Mouse (Mus musculus) right cerebral cortex, adult 18-20 months (tissue): ENCODE measurements around the gene Cs.

ENCODE experiments used
- DNase-seq: peaks from one replicate; pipeline ENCODE4 v3.0.0; 2022; ENCODE audit warnings: mixed read lengths

Gene Cs

DNA sequence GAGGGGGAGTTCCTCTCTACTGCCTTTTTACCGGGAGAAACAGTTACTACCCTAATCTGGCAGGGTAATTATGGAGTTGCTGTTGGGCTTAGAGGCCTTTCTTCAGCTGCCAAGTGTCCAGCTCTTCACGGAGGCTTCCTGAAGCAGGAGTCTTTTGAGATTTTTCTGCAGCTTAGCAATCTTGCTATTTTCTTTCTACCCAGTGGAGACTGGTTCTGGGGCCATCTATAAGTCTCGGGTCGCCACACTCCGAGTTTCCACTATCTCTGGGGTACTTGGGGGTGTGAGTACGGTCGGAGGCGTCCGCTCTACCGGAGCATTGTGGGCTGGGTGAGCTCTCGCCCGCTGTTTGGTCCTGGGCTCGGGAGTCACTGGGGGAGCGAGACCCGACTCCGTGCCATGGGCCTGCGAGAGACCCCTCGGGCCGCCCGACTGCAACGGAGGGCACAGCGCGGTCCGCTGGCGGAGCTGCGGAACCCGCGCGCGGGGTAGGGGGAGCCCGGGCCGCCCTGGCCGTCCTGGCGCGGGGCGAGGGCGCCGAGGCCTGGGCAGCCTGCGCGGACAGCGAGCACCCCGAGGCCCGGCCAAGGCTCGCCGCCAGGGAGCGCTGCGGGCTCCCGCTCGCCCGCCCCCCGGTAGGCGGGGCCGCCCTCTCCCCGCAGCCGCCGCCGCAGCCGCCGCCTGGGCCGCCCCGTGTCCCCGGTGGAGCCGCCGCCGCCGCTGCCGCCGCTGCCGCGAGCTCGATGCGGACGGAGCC lies 39.1 kb downstream of the Cs start, which contains the start of gene Ankrd52:
Gene Ankrd52 (plus strand): TSS at position 661 of the 757 bp plus-strand sequence.
- DNase-seq: peak; percentile 83

DNA sequence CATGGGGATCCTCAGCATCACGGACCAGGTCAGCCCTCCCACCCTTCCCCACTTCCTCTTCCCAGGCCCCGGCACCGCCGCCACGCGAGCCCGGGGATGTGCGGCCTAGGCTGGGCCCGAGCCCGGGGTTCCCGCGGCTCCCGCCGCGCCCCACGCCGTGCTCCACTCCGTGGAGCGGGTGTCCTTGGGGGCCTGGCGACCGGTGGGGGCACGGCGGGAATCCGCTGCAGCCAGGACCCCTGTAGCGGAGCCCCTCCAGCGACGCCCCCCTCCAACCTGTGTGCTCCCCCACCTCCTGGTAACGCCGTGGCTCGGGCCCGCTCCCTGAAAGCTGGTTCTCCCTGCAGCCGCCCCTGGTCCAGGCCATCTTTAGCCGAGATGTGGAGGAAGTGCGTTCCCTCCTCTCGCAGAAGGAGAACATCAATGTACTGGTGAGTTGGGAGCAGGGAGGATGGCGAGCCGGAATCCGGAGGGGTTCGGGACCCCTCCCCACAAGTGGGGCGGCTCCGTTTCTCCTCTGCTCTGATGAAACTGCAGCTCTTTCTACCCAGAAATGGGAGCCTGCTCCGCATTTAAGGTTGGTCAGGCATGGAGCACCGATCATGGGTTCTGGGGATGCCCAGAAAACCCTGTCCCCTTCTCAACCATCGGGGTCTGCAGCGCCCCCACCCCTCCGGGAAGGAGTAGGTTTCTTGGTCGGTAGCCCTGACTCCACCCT lies 39.8 kb downstream of the Cs start:
- DNase-seq: peak; percentile 37

- DNase-seq: peak; percentile 42
Measured at GRCm38 (mm10) chr10:128377940-128378448, 40.5 kb downstream of the Cs start.

- DNase-seq: peak; percentile 52
Measured at GRCm38 (mm10) chr10:128378462-128378861, 40.9 kb downstream of the Cs start.

- peak; percentile 32 for DNase-seq
Measured at GRCm38 (mm10) chr10:128379260-128379659, 41.7 kb downstream of the Cs start.

DNA sequence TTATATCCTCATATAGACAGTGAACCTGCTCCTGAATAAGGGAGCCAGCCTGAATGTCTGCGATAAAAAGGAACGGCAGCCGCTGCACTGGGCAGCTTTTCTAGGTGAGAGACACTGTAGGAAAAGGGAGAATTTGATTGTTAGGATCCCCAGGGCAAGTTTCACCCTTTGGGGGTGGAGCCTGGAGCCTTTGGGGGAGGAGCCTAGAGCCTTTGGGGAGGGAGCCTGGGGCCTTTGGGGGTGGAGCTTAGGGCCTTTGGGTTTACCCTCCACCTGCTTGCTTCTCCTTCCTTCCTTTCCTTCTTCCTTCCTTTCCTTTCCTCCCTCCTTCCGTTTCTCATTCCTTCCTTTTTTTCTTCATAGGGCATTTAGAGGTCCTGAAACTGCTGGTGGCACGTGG lies 43.0 kb downstream of the Cs start:
- no peak for DNase-seq

GRCm38 (mm10) chr10:128382482-128382881 lies 44.9 kb downstream of the Cs start:
- no peak for DNase-seq

GRCm38 (mm10) chr10:128385902-128386301 lies 48.4 kb downstream of the Cs start:
- no peak for DNase-seq

DNA sequence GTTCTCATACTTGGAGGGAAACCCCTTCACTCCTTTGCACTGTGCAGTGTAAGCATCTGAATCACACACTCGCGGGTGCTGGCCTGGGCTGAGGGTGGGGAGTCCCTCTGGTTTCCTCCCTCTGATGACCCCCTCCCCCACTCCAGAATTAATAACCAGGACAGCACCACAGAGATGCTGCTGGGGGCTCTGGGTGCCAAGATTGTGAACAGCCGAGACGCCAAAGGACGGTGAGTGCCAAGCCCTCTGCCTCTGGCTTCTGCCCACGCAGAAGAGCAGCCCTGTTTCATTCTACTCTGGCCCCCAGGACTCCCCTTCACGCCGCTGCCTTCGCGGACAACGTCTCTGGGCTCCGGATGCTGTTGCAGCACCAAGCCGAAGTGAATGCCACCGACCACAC lies 51.4 kb downstream of the Cs start:
- no peak for DNase-seq

- DNase-seq: no peak
Measured at GRCm38 (mm10) chr10:128389570-128389969, 52.0 kb downstream of the Cs start.

DNA sequence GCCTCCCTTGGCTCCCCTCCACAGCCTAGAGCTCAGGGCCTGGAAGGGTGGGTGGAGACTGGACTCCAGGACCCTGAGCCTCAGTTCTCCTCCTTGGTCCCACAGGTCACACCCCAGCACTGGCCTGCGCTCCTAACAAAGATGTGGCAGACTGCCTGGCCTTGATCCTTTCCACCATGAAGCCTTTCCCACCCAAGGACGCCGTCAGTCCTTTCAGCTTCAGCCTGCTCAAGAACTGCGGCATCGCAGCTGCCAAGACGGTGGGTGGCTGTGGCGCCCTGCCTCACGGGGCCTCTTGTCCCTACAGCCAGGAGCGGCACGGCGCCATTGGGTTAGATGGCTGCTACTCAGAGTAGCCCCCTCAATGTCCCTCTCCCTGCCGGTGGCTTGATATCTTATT lies 52.8 kb downstream of the Cs start:
- no peak for DNase-seq

DNA sequence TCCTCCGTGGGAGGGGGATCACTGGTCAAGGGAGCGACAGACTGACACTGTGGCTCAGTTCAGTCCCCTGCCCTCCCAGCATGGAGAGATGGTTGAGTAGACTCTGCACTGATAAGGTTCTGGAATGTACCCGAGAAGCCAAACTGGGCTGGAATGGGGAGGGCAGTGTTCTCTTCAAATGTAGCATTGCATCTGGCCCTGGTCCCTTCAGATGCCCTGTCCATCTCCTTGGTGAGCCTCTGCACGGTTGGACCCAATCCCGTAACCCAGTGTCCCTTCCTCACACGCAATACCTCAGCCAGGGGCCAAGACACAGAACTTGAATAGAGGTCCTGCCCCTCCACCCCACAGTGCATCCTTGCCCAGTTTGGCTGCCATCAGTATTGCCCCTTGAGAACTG lies 54.3 kb downstream of the Cs start:
- DNase-seq: no peak

DNA sequence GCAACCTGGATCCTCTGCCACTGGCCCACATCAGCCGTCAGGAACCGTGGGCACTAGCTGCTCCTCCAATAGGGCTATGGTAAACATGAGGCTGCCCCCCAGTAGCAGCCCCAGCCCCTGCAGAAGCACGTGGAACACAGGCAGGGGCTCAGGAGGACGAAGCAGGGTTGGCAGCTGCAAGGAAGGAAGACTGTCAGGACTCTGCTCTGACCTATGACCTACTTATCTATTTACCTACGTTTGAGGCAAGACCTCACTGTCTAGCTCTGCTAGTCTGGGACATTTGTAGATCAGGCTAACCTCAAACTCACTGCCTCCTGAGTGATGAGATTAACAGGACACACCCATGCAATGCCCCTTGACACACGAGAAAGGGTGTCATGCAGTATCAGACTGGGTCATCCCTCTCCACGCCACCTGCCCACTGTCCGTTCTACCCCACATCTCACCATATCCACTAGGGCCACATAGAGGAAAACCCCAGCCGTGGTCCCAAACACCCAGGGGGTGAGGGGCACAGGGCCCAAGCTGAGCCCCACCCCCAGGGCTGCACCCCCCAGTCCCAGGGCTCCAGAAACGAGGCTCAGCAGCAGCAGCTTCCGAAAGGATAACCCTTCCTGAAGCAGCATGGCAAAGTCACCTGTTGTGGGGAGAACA lies 58.6 kb downstream of the Cs start:
- DNase-seq: no peak

DNA sequence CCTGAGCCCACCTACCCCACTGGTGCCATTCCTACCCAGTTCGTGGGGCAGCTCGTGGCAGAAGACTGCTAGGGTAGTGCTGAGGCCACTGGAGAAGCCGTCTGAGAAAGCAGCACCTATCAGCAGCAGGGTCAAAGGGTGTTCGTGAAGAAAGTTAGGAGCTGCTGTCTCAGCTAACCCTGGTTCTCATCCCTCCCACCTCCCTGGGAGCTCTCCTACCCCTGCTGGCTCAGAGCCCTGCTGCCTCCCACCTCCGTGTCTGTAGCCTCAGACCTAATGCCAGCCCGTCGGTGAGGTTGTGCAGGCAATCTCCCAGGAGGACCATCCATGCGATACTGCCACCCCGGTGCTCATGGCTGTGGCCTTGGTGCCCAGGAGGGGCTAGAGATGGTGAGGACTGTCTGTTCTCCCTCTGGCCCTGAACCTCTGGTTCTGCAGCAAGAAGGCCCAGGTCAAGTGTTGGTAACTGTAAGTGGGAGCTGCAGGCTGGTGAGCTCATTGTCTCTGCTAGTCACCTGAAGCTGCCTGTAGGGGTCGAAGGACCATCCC lies 59.3 kb downstream of the Cs start:
- DNase-seq: no peak

- DNase-seq: no peak
Measured at GRCm38 (mm10) chr10:128397466-128397865, 59.9 kb downstream of the Cs start.

- no peak for DNase-seq
Measured at GRCm38 (mm10) chr10:128400338-128400737, 62.8 kb downstream of the Cs start.

DNA sequence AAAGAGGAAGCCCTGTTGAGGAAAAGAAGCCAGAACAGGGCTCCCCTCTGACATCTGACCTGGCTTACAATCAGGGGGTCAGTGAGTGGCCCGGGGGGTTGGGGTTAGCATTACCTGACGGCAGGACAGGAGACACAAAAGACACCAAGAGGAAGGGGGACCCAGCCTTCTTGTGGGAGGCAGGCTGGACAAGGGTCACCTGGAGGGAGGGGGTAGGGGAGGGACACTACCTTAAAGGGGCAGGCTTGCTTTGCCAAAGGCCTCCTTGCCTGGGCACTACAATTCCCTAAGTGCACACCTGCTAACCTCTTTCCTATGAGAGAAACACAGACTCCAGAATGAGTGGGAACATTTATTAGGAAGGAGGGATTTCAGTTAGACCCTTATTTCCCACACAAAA lies 63.5 kb downstream of the Cs start, which contains the start of gene Slc39a5:
Gene Slc39a5 (minus strand): TSS at position 174 of the 400 bp plus-strand sequence.
- DNase-seq: no peak

GRCm38 (mm10) chr10:128401638-128402037 lies 64.1 kb downstream of the Cs start:
- no peak for DNase-seq

DNA sequence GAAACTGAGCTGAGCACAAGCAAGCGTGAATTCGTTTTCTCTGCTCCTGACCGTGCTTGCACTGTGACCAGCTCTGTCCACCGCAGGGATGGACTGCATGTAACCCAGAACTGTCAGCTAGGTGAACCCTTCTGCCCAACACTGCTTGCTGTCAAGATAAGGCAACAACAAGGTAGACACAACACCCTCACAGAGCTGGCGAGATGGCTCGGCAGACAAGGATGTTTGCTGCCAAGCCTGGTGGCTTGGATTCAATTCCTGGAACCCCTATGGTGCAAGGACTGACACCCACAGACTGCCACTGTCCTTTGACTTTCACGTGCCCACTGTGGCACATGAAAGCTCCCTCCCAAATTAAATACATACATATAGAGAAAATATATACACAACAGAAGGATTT lies 66.4 kb downstream of the Cs start:
- DNase-seq: no peak

GRCm38 (mm10) chr10:128408591-128409535 lies 71.3 kb downstream of the Cs start:
- DNase-seq: peak; percentile 47

DNA sequence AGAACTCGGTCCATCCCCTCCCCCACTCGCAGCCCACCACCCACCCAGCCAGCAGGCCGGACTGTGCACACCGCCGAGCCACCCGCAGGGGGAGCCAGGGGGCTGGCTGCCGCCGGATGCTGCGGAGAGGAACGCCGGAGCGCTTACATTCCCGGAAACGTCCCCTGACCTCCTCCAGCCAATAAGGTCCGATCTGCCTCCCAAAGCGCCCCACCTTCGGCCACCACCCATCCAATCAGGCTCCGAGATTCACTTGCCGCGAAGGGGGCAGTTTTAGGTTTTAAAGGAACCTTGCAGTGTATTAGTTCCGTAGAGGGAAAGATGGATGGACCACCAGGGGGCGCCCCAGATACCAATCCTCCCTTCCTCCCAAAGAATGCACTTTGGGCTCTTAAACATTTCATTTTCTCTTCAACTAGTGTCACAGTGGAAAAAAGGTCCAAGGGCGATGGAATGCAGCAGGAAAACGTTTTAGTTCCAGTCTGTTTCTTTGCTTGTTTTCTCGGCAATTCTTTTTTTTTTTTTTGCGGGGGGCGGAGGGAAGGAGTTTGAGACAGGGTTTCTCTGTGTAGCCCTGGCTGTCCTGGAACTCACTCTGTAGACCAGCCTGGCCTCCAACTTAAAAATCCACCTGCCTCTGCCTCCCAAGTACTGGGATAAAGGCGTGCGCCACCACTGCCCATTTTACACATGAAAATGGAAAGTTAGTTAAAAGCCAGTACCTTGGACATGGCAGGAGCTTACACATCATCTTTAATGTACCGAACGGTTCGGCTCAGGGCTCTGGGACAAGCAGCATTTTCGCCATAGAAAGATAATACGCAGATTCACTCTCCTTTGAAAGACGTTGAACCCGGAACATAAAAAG lies 72.4 kb downstream of the Cs start:
- DNase-seq: peak; percentile 98
